Mouse (Mus musculus) heart, postnatal 4 days (tissue): ENCODE measurements around the gene Tspan32. TPM values are rescaled to one million over a fixed set of nuclear protein-coding genes. Genes with fewer than 3 reads are reported as not detected.

ENCODE experiments used
- DNase-seq: peaks from one replicate; pipeline ENCODE4 v3.0.0; 2021
- total RNA-seq, 2 experiments: library from RNA; stranded (reverse); gene quantifications; 2 replicates each; pipeline ENCODE4 v1.2.3; 2021

The Tspan32 gene
- under 1 TPM; 0.45 to 0.64 TPM for total RNA-seq

- no peak for DNase-seq
These were observed at the start of gene Tspan32 for GRCm38 (mm10) chr7:143004727-143005343. TSS of gene Tspan32 (plus strand) at chr7:143005046.

GRCm38 (mm10) chr7:142956018-142956417 lies 48.8 kb upstream of the Tspan32 start:
- no peak for DNase-seq

- DNase-seq: no peak
These were observed 46.0 kb upstream of the Tspan32 start for GRCm38 (mm10) chr7:142958817-142959216.

GRCm38 (mm10) chr7:142959752-142960151 lies 45.1 kb upstream of the Tspan32 start:
- DNase-seq: no peak

GRCm38 (mm10) chr7:142967414-142967883 lies 37.4 kb upstream of the Tspan32 start:
- peak; percentile 18 for DNase-seq

- DNase-seq: peak; percentile 52
These were observed 36.7 kb upstream of the Tspan32 start for GRCm38 (mm10) chr7:142967884-142968808.

GRCm38 (mm10) chr7:142968809-142969511 lies 35.9 kb upstream of the Tspan32 start, which contains the start of gene Ascl2:
TSS of gene Ascl2 (minus strand) at chr7:142969264.
- DNase-seq: peak; percentile 25

GRCm38 (mm10) chr7:142981908-142982307 lies 22.9 kb upstream of the Tspan32 start:
- no peak for DNase-seq

- DNase-seq: no peak
These were observed 19.7 kb upstream of the Tspan32 start for GRCm38 (mm10) chr7:142985146-142985545.

GRCm38 (mm10) chr7:142987718-142988117 lies 17.1 kb upstream of the Tspan32 start:
- DNase-seq: no peak

GRCm38 (mm10) chr7:142995004-142995403 lies 9.8 kb upstream of the Tspan32 start:
- DNase-seq: no peak

- DNase-seq: no peak
These were observed 9.1 kb upstream of the Tspan32 start for GRCm38 (mm10) chr7:142995630-142996338.

- DNase-seq: no peak
These were observed 7.8 kb upstream of the Tspan32 start for GRCm38 (mm10) chr7:142996998-142997397.

GRCm38 (mm10) chr7:142997403-142998150 lies 7.3 kb upstream of the Tspan32 start:
- no peak for DNase-seq

- DNase-seq: peak; percentile 60
These were observed 2.2 kb upstream of the Tspan32 start for GRCm38 (mm10) chr7:143002679-143003078.

- DNase-seq: no peak
These were observed 674 bp downstream of the Tspan32 start for GRCm38 (mm10) chr7:143005344-143006096.

GRCm38 (mm10) chr7:143006097-143006755 lies 1.4 kb downstream of the Tspan32 start:
- no peak for DNase-seq

GRCm38 (mm10) chr7:143006756-143007598 lies 2.1 kb downstream of the Tspan32 start:
- DNase-seq: peak; percentile 8
